ENCODE assay signal across 9 mouse cellular contexts in genomic region chr15:96848150-96848549, GRCm38 (mm10).
DNase-seq lines count a peak whose midpoint lies in the region; ATAC-seq and TF ChIP-seq lines count a peak whose summit lies in the region.
"Had no signal": no experiment of that assay in that cellular context is flagged by ENCODE, and none has a peak within 500 bp of the region (broad histone marks: within the 10 kb centered on the region; RNA-seq: fewer than 3 reads in every experiment).

No protein-coding gene starts in this region.

- H3K9ac ChIP-seq in hindbrain, embryonic 11.5 days (ENCODE audit: low read depth, low read length): no peak overlapping the region
- H3K9ac ChIP-seq in hindbrain, embryonic 16.5 days (ENCODE audit: low read depth, low read length): no peak overlapping the region
- no peak overlapping the region for H3K9ac ChIP-seq in CH12.LX (ENCODE audit: insufficient read depth, low read depth)
- H3K9ac ChIP-seq: liver, embryonic 15.5 days had no signal

- no peaks in the 10 kb centered on the region for H3K36me3 ChIP-seq in hindbrain, embryonic 11.5 days (ENCODE audit: control insufficient read depth, insufficient read depth, low read length)
- no peaks in the 10 kb centered on the region for H3K36me3 ChIP-seq in hindbrain, embryonic 16.5 days (ENCODE audit: control insufficient read depth, insufficient read depth, low read length)
- no peaks in the 10 kb centered on the region for H3K36me3 ChIP-seq in CH12.LX (replicated peaks in 1 of 2; ENCODE audit: control insufficient read depth in 1 of 2, insufficient read depth in 1 of 2, low read length in 1 of 2)
- H3K36me3 ChIP-seq: liver, embryonic 15.5 days had no signal

- ATAC-seq in hindbrain, embryonic 11.5 days (ENCODE audit: low FRiP score): no peak
- ATAC-seq in hindbrain, embryonic 16.5 days: no peak

- H3K4me2 ChIP-seq in hindbrain, embryonic 11.5 days (replicated peaks; ENCODE audit: low read depth, low read length): no peak overlapping the region
- no peak overlapping the region for H3K4me2 ChIP-seq in hindbrain, embryonic 16.5 days (ENCODE audit: low read length)
- H3K4me2 ChIP-seq in CH12.LX (ENCODE audit: insufficient read depth, low read depth, poor library complexity, severe bottlenecking): no peak overlapping the region
- H3K4me2 ChIP-seq: liver, embryonic 15.5 days had no signal

- no peak overlapping the region for H3K4me3 ChIP-seq in hindbrain, embryonic 11.5 days (ENCODE audit: low read depth, low read length)
- no peak overlapping the region for H3K4me3 ChIP-seq in hindbrain, embryonic 16.5 days (ENCODE audit: low read length)
- H3K4me3 ChIP-seq in CH12.LX (replicated peaks in 1 of 3; ENCODE audit: low read depth in 2 of 3, low read length in 2 of 3, poor library complexity in 1 of 3): no peak overlapping the region
- H3K4me3 ChIP-seq: erythroblast, embryonic 14.5 days; liver, embryonic 15.5 days had no signal

- peak; percentile 65 to 70 for TF ChIP-seq CTCF in CH12.LX (conservative IDR thresholded peaks at IDR 0.05 in 1 of 2, IDR thresholded peaks at IDR 0.05 in 1 of 2; ENCODE audit: low read depth in 2 of 2, low read length in 2 of 2)

- H3K9me3 ChIP-seq in hindbrain, embryonic 11.5 days (ENCODE audit: control insufficient read depth, low read length): no peaks in the 10 kb centered on the region
- H3K9me3 ChIP-seq in hindbrain, embryonic 16.5 days (ENCODE audit: control insufficient read depth, low read length): no peaks in the 10 kb centered on the region
- no peaks in the 10 kb centered on the region for H3K9me3 ChIP-seq in CH12.LX (replicated peaks; ENCODE audit: low read length)
- H3K9me3 ChIP-seq: liver, embryonic 15.5 days had no signal

- dilution Hi-C loops in CH12.LX (cut with MboI; ENCODE audit: extremely low pct_ligation_motif_present, extremely low pct_unique_long_range_greater_than_20kb, low sequenced_read_pairs): no loop called here

- H3K79me2 ChIP-seq in CH12.LX (replicated peaks; ENCODE audit: control insufficient read depth, extremely low read depth, insufficient read depth, poor library complexity, severe bottlenecking): no peaks in the 10 kb centered on the region

- no peak overlapping the region for H3K27ac ChIP-seq in hindbrain, embryonic 11.5 days (ENCODE audit: low read depth, low read length)
- H3K27ac ChIP-seq in hindbrain, embryonic 16.5 days (ENCODE audit: low read depth, low read length): no peak overlapping the region
- H3K27ac ChIP-seq in CH12.LX (ENCODE audit: insufficient read depth, low read depth): no peak overlapping the region
- H3K27ac ChIP-seq: liver, embryonic 15.5 days had no signal

- peak; percentile 37 for DNase-seq in hindbrain, embryonic 11.5 days (ENCODE audit: low spot score)
- peak; percentile 45 for DNase-seq in CH12.LX (ENCODE audit: extremely low read depth)
- peak; percentile 31 for DNase-seq in WW6 (ENCODE audit: low read depth, low spot score)
- peak; percentile 31 for DNase-seq in lung, postnatal 14 days
- DNase-seq in urinary bladder, adult 18-20 months (ENCODE audit: low spot score in 2 of 2): no peak
- DNase-seq in cerebellum, adult 18-20 months: no peak

- 84% methylated on average over 2 of the region's 2 CpGs for WGBS in hindbrain, embryonic 11.5 days
- 82% methylated on average over 2 of the region's 2 CpGs for WGBS in hindbrain, embryonic 16.5 days

- peak; percentile 31 for TF ChIP-seq RAD21 in CH12.LX (IDR thresholded peaks at IDR 0.05; ENCODE audit: low read depth, low read length)

- H3K4me1 ChIP-seq in hindbrain, embryonic 11.5 days (replicated peaks; ENCODE audit: control insufficient read depth, insufficient read depth, low read length): no peaks in the 10 kb centered on the region
- H3K4me1 ChIP-seq in hindbrain, embryonic 16.5 days (ENCODE audit: control insufficient read depth, insufficient read depth, low read depth, low read length): no peaks in the 10 kb centered on the region
- no peaks in the 10 kb centered on the region for H3K4me1 ChIP-seq in CH12.LX (ENCODE audit: control insufficient read depth in 1 of 2, insufficient read depth in 2 of 2)
- H3K4me1 ChIP-seq: liver, embryonic 15.5 days had no signal

- TF ChIP-seq POLR2A in CH12.LX (IDR thresholded peaks at IDR 0.05; ENCODE audit: low read depth, low read length): no peak

- in situ Hi-C loops in CH12.LX (cut with MboI; ENCODE audit: low pct_ligation_motif_present, low pct_unique_long_range_greater_than_20kb, low sequenced_read_pairs): no loop called here

- no peak for TF ChIP-seq EP300 in CH12.LX (IDR thresholded peaks at IDR 0.05; ENCODE audit: low read length)

- H3K27me3 ChIP-seq in hindbrain, embryonic 11.5 days (ENCODE audit: control insufficient read depth, insufficient read depth, low read length): no peaks in the 10 kb centered on the region
- H3K27me3 ChIP-seq in hindbrain, embryonic 16.5 days (replicated peaks; ENCODE audit: control insufficient read depth, insufficient read depth, low read length): no peaks in the 10 kb centered on the region
- H3K27me3 ChIP-seq in CH12.LX (replicated peaks): no peaks in the 10 kb centered on the region
- H3K27me3 ChIP-seq: liver, embryonic 15.5 days had no signal

TF ChIP-seq in CH12.LX, 34 proteins besides CTCF, POLR2A, EP300 and RAD21:
- TF ChIP-seq SMC3 (IDR thresholded peaks at IDR 0.05; ENCODE audit: low read depth, low read length): peak; percentile 50
- TF ChIP-seq MAX (IDR thresholded peaks at IDR 0.05; ENCODE audit: low read length): no peak

Comparison
In these comparisons a context has a peak if more than half of its experiments do, and no peak if none do; other contexts are left out.
1. DNase-seq: peak in hindbrain, embryonic 11.5 days (single experiment), CH12.LX (single experiment), WW6 (single experiment) and lung, postnatal 14 days (single experiment); none in urinary bladder, adult 18-20 months (0 of 2) and cerebellum, adult 18-20 months (0 of 2).